Mouse (Mus musculus) limb, embryonic 11.5 days (tissue): ENCODE results near the gene Pbxip1. TPM values are rescaled to one million over a fixed set of nuclear protein-coding genes. Genes with fewer than 3 reads are reported as not detected.

Experiments used
- ATAC-seq: fragments of 200-750 bp; cut with Nextera tagmentation; 2 replicates; pipeline ENCODE4 v1.8.0; 2017; ENCODE audit warnings: low read depth; ENCODE audit not compliant: insufficient number of reproducible peaks, low FRiP score, low TSS enrichment
- DNase-seq: peaks from one replicate; pipeline ENCODE4 v3.0.0-alpha.2; 2015; ENCODE audit warnings: low spot score
- H3K27ac ChIP-seq: fragments of 300-500 bp; sonication (generic); replicated peaks from 2 replicates; pipeline ENCODE4 v1.5.1; 2014; ENCODE audit warnings: low read depth, mild to moderate bottlenecking, low read length
- H3K27me3 ChIP-seq: fragments of 300-500 bp; sonication (generic); 2 replicates; pipeline ENCODE4 v1.6.1; 2014; ENCODE audit warnings: mild to moderate bottlenecking, low read length, mixed read lengths; ENCODE audit not compliant: control insufficient read depth, insufficient read depth
- H3K36me3 ChIP-seq: fragments of 300-500 bp; sonication (generic); 2 replicates; pipeline ENCODE4 v1.6.1; 2014; ENCODE audit warnings: mild to moderate bottlenecking, low read length, moderate library complexity, mixed read lengths; ENCODE audit not compliant: control insufficient read depth, insufficient read depth
- H3K4me1 ChIP-seq: fragments of 300-500 bp; sonication (generic); 2 replicates; pipeline ENCODE4 v1.6.1; 2014; ENCODE audit warnings: low read length, mixed read lengths; ENCODE audit not compliant: control insufficient read depth, insufficient read depth
- H3K4me2 ChIP-seq: fragments of 300-500 bp; sonication (generic); 2 replicates; pipeline ENCODE4 v1.6.1; 2014; ENCODE audit warnings: low read depth, mild to moderate bottlenecking, moderate library complexity; ENCODE audit not compliant: severe bottlenecking
- H3K4me3 ChIP-seq: fragments of 300-500 bp; sonication (generic); 2 replicates; pipeline ENCODE4 v1.5.1; 2014; ENCODE audit warnings: low read depth, low read length
- H3K9ac ChIP-seq: fragments of 300-500 bp; sonication (generic); 2 replicates; pipeline ENCODE4 v1.6.1; 2014; ENCODE audit warnings: mild to moderate bottlenecking, low read length
- H3K9me3 ChIP-seq: fragments of 300-500 bp; sonication (generic); 2 replicates; pipeline ENCODE4 v1.6.1; 2016; ENCODE audit warnings: low read length; ENCODE audit not compliant: control insufficient read depth
- WGBS: fragments of 180-500 bp; shearing (Covaris S2); extraction: QIAGEN DNeasy Blood & Tissue Kit; methylation state at CpG from one replicate; pipeline ENCODE4 v1.1.7; 2014; 5-methylcytosine and 5-hydroxymethylcytosine counted together
- polyA plus RNA-seq: library from polyadenylated mRNA; unstranded; fragments of >200 nt; fragmentation: Nextera tagmentation; extraction: Ambion mirVana; gene quantifications from 2 replicates; pipeline ENCODE4 v1.2.1, GENCODE M21; 2014

Pbxip1 gene
- polyA plus RNA-seq, 1 experiment from 2014 or later, result 11.5 TPM

DNA sequence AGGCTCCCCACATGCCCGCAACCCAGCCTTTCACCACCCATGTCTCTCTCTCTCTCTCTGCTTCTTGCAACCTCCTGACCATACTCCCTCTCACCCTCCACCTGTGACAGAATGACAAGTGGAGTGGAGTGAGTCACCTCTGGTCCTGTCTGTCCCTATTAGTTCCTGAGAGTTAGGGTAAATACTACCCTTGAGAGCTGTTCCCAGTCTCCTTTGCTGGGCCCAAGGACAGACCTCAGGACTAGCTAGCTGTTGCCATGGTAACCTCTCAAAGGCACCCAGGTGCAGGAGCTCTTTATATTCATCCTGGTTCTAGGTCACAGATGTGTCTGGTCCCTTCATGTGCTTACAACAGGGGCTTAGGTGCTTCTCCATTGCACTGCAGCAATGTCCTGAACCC, 15.4 kb downstream of the Pbxip1 start:
- 86% methylated on average over 1 of the region's 1 CpGs for WGBS
- H3K4me3 ChIP-seq, result no peak overlapping the region
- ATAC-seq (no peak), DNase-seq (no peak)
- no peaks in the 10 kb centered on the region for H3K9me3 ChIP-seq
- no peak overlapping the region for H3K27ac ChIP-seq
- H3K4me2 ChIP-seq, result no peak overlapping the region
- no peaks in the 10 kb centered on the region for H3K36me3 ChIP-seq
- H3K4me1 ChIP-seq, result 0 out of 2 replicates have a peak, but pooled peaks cover 2% of the 10 kb centered on the region
- no peak overlapping the region for H3K9ac ChIP-seq
- no peaks in the 10 kb centered on the region for H3K27me3 ChIP-seq

DNA sequence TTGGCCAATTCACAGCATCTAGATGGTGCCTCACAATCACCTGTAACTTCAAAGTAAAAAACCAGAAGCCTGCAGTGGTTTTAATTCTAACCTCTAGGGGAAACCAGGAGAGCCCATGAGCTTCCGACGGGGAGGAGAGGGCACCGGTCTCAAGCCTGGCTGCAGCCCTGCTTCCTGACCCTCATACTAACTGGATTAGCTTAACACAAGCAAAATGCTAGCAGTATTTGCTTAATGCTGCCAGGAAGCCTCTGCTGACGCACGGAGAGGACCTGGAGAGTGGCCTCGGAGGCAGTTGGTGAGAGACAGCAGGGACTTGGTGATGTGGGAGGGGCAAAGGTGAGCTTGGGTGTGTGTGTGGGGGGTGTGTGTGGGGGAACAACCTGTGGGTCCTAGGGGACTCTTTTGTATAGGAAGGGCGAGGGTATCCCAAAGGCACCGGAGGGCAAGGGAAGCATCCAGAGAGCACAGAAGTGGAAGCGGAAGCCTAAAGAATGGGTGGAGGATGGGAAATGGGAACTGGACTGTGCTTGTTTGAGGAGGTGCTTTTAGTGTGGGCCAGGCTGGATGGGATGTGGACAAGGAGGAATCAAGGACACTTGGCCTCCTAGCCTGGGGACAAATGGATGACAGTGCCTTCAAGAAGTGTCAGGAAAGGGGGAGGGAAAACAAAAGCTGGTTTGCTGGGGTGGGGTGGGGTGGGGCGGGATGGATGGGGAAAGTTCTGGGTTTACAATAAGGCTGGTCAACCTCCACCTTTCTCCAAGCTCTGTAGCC, 18.1 kb downstream of the Pbxip1 start, which contains the start of gene Pmvk:
Gene Pmvk, plus strand, starts transcription at position 141 of the 777 bp plus-strand sequence.
- 61% methylated on average over 10 of the region's 10 CpGs for WGBS
- ATAC-seq (no peak), DNase-seq (no peak)
- Histone ChIP-seq H3K9ac (no peak within 1 kb of the TSS), H3K4me1 (0 out of 2 replicates have a peak, but pooled peaks cover 7% of the 10 kb centered on the region), H3K27me3 (no peaks in the 10 kb centered on the region), H3K9me3 (no peaks in the 10 kb centered on the region), H3K4me3 (no peak within 1 kb of the TSS), H3K4me2 (no peak within 1 kb of the TSS), H3K27ac (no peak within 1 kb of the TSS), H3K36me3 (no peaks in the 10 kb centered on the region)

DNA sequence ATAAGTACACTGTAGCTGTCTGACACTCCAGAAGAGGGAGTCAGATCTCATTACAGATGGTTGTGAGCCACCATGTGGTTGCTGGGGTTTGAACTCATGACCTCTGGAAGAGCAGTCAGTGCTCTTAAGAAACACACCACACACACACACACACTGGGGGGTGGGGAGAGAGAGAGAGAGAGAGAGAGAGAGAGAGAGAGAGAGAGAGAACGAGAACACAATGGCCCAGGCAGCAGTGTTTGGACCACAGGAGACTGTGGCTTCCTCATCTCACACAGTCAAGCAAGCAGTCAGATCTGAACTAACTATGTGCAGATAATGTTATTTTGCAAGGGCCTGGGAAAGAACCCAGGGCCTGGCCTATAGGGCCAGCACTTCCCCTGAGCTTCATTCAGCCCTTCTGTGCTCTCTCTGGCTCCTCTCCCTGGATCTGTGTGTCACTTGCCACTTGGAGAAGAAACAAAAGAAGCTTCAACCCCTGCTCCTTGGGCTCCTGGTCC, 19.3 kb downstream of the Pbxip1 start:
- H3K4me1 ChIP-seq, result 0 out of 2 replicates have a peak, but pooled peaks cover 10% of the 10 kb centered on the region

DNA sequence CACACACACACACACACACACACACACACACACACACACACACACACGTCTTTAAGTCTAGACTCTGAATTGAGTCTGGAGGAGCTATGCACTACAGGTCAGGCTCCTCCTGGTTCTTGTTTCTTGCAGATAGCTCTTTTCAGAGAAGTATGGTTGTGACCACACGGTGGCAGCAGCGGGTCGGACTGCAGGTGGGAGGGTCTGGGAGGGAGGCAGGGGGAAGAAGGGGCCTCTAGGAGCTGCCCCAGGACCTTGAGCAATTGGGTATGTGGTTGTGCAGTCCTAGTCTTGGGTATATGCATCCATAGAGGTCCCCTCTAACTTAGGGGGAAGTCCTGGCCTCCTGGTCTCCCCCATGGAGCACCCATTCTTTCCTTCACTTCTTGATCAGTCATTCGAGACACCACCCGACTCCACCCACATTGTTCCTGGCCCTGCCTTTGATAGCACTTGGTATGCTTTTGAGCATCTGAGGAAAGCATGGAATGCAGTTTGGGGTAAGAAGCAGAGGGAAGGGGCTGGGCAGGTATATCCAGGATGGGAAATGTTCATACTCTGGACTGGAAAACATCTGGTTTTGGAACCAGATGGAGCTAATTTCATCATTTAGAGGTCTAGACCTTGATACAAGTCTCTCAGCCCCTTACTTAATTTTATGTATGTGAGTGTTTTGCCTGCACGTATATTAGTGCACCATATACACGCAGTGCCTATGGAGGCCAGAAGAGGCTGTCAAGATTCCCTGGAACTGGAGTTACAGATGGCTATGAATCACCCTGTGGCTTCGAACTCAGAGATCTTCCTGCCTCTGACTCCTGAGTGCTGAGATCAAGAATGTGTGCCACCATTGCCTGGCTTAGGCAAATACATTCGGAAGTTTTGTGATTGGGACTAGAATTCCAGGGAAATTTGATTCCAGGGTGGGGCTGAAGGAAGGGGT, 20.5 kb downstream of the Pbxip1 start:
- H3K4me2 ChIP-seq, result no peak overlapping the region
- DNase-seq (peak; percentile 92), ATAC-seq (no peak; the same call in 1 of the 2 replicates)
- 42% methylated on average over 10 of the region's 10 CpGs for WGBS
- no peaks in the 10 kb centered on the region for H3K36me3 ChIP-seq
- no peak overlapping the region for H3K27ac ChIP-seq
- no peak overlapping the region for H3K9ac ChIP-seq
- no peak overlapping the region for H3K4me3 ChIP-seq
- no peaks in the 10 kb centered on the region for H3K27me3 ChIP-seq
- H3K9me3 ChIP-seq, result no peaks in the 10 kb centered on the region
- 0 out of 2 replicates have a peak, but pooled peaks cover 10% of the 10 kb centered on the region for H3K4me1 ChIP-seq

More for the DNA sequence above, 19.3 kb downstream of the Pbxip1 start:
- 38% methylated on average over 1 of the region's 1 CpGs for WGBS
- no peak overlapping the region for H3K9ac ChIP-seq
- no peak overlapping the region for H3K4me3 ChIP-seq
- no peaks in the 10 kb centered on the region for H3K9me3 ChIP-seq
- ATAC-seq (no peak), DNase-seq (no peak)
- H3K27me3 ChIP-seq, result no peaks in the 10 kb centered on the region
- no peaks in the 10 kb centered on the region for H3K36me3 ChIP-seq
- no peak overlapping the region for H3K27ac ChIP-seq
- no peak overlapping the region for H3K4me2 ChIP-seq

DNA sequence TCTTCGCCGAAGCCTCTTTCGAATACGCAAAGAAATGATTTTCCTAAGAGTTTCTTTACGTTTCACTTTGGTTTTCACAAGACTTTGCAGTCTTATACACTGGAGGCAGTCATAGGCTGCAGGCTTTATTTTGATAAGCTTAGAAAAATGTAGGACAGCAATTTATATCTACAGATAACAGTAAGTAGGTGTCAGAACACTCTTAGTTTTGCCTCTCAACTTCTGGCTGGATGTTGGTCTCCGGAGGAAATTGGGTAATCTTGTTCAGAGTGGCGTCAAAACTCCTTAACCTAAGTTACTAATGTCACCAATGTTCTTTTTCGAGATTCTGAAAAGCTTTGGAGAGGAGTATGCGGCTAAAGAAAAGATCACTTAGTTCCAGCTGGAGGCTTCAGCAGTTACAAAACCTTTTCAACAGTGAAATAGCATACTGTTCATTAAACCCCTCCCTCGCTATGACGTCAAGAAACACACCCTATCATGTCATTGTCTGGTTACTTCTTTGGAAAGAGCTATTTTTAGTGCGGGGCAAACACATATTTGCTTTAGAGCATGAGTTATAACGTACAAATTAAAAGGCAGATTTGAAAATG, 22.0 kb downstream of the Pbxip1 start:
- ATAC-seq, result no peak
- H3K4me1 ChIP-seq, result 0 out of 2 replicates have a peak, but pooled peaks cover 10% of the 10 kb centered on the region
- H3K4me2 ChIP-seq, result peak overlapping the region; percentile 83; the same call in 1 of the 2 replicates
- peak overlapping the region; percentile 62 for H3K4me3 ChIP-seq
- no peak overlapping the region for H3K9ac ChIP-seq
- no peak overlapping the region for H3K27ac ChIP-seq
- WGBS, result 51% methylated on average over 13 of the region's 13 CpGs
- no peaks in the 10 kb centered on the region for H3K27me3 ChIP-seq
- H3K36me3 ChIP-seq, result no peaks in the 10 kb centered on the region
- no peak for DNase-seq
- no peaks in the 10 kb centered on the region for H3K9me3 ChIP-seq

DNA sequence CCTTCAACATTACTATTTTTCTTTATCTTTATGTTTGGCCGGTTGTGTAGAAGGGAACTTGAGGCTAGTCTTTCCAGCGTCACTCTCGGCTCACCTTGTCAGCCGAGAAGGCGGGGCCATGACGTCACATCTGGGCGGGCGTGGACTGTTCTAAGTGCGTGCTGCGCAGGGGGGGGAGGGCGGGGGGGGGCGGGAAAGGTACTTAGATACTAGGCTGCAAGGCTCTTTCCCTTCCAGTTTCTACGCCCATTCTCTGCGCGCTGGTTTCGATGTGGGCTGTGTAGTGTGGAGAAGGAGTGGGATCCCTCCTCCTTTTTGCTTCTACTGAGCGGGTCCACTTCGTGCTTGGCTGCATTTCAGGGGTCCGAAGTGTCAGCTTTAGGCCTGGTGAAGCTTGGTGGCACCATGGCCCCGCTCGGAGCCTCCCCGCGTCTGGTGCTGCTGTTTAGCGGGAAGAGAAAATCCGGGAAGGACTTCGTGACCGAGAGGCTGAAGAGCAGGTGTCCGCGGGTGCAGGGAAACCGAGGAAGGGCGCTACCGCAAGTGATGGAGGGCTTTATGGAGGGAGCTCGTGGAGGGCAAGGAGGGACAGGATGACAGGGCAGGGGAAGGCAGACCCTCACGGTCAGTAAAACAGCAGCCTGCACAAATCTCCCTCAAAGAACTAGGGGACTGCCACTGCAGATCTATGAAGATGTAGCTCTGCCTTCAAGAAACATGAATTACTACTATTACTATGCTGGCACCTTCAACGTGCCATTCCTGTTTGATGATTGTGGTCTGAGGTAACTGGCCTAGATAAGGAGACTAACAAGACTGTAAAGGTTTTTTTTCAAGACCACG, 22.7 kb downstream of the Pbxip1 start:
- H3K27ac ChIP-seq, result peak overlapping the region; percentile 63
- ATAC-seq (peak; percentile 77), DNase-seq (peak; percentile 96)
- H3K4me1 ChIP-seq, result 0 out of 2 replicates have a peak, but pooled peaks cover 10% of the 10 kb centered on the region
- no peaks in the 10 kb centered on the region for H3K9me3 ChIP-seq
- 1% methylated on average over 33 of the region's 36 CpGs for whole genome bisulfite sequencing
- H3K9ac ChIP-seq, result peak overlapping the region; percentile 77
- peak overlapping the region; percentile 83 for H3K4me2 ChIP-seq
- H3K27me3 ChIP-seq, result no peaks in the 10 kb centered on the region
- peak overlapping the region; percentile 62 for H3K4me3 ChIP-seq
- no peaks in the 10 kb centered on the region for H3K36me3 ChIP-seq

DNA sequence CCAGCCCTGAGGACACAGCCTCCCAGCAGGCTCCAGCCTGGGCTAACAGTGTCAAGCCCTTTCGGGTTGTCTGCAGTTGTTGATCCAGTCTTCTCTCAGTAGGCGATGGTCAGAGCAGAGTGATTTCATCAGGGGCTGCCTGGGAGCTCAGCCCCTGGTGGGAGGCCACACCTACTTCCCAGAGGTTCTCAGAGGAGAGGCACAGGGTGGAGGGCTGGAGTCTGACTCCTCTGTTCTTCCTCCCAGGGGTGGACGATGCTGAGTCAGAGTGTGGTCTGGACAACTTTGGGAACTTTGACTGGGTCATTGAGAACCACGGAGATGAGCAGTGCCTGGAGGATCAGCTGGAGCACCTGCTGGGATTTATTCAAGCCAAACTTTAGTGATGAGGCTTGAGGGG, 31.8 kb downstream of the Pbxip1 start:
- DNase-seq (no peak), ATAC-seq (no peak)
- no peak overlapping the region for H3K4me2 ChIP-seq
- no peaks in the 10 kb centered on the region for H3K9me3 ChIP-seq
- H3K4me1 ChIP-seq, result no peaks in the 10 kb centered on the region
- no peaks in the 10 kb centered on the region; the same call in 1 of the 2 replicates for H3K36me3 ChIP-seq
- WGBS, result 56% methylated on average over 4 of the region's 4 CpGs
- no peak overlapping the region for H3K4me3 ChIP-seq
- no peaks in the 10 kb centered on the region for H3K27me3 ChIP-seq
- no peak overlapping the region for H3K9ac ChIP-seq
- H3K27ac ChIP-seq, result no peak overlapping the region
